Mouse (Mus musculus) kidney, postnatal 36 days (tissue): ENCODE measurements at regions not wholly inside any gene's neighbourhood (a gene's known extent, or its start where the extent isn't known, plus 50 kb on each side); places are given as distances from the start of the nearest gene placed in this dataset.
"Not testable (repeated sequence)": the region's sequence is repeated elsewhere in the genome, so short reads cannot be mapped to it uniquely, and the experiment has no call there.

Experiments
- DNase-seq, 2 experiments: peaks; one replicate each; pipeline ENCODE4 v3.0.0; 2021 to 2022; ENCODE audit warnings: mixed read lengths in 2 of 2

GRCm38 (mm10) chr7:60733331-60733994 lies 593.4 kb upstream of the Snrpn start:
- not testable (repeated sequence) for DNase-seq

- peak in 1 of 2 experiments; percentile 45 for DNase-seq
These were observed 588.2 kb upstream of the Snrpn start for GRCm38 (mm10) chr7:60728108-60728721.
